Mouse (Mus musculus): Measurements from ENCODE around the gene Taldo1.

DNA sequence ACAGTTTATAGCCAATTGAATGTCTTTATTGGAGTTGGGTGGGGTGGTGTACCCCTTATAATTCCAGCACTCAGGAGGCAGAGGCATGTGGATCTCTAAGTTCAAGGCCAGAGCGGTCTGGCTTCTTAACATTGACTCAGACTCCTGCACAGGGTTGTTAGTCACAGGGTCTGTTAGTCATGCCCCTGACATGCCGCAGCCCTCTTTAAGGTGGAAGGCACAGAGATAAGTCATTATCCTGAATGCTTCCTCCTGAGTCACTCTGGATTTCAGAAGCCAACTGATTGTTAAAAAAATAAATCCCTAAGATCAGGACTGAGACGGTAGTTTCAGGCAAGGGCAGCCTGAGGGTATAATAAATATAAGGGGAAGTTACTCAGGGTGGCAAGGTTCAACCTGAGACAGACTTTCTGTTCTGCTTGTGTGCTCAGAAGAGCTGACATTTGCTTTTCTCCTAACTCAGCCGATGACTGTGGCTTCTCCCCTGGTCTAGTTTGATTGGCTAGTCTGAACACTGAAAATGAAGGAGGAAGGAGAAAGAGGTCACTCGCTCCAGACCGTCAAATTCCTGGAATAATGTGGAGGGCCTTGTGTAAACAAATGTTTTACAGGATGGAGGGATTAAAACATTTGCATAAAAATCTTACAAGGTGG lies 19.9 kb upstream of the Taldo1 start:
- no peak for TF ChIP-seq POLR2AphosphoS2 (IDR thresholded peaks at IDR 0.05; ENCODE audit: insufficient read length, low read depth)
- no peak for TF ChIP-seq USF1 (IDR thresholded peaks at IDR 0.05; ENCODE audit: low read depth)
- no peak for TF ChIP-seq POLR2A (IDR thresholded peaks at IDR 0.05; ENCODE audit: insufficient read length, low read depth)
- TF ChIP-seq MAX (IDR thresholded peaks at IDR 0.05; ENCODE audit: low read depth) = no peak
- no peak for TF ChIP-seq MYOG (IDR thresholded peaks at IDR 0.05; ENCODE audit: control insufficient read depth in 1 of 3, insufficient read depth in 1 of 3, insufficient read length in 2 of 3, low read depth in 2 of 3)
- TF ChIP-seq TCF12 (IDR thresholded peaks at IDR 0.05; ENCODE audit: insufficient read depth, poor library complexity, severe bottlenecking) = no peak
- TF ChIP-seq E2F4 (IDR thresholded peaks at IDR 0.05; ENCODE audit: insufficient read depth) = no peak
- no peak for TF ChIP-seq SRF (IDR thresholded peaks at IDR 0.05; ENCODE audit: control insufficient read depth, insufficient read length, low read depth)

Data from myocyte (in vitro differentiated cells).